Mouse (Mus musculus): Measurements from ENCODE around the gene Slc13a2. TPM values are rescaled to one million over a fixed set of nuclear protein-coding genes. Genes with fewer than 3 reads are reported as not detected.

Gene Slc13a2
- polyA plus RNA-seq, 1 experiment from 2014 or later = 0.12 TPM

GRCm38 (mm10) chr11:78363309-78364007, 58.6 kb downstream of the Slc13a2 start:
- Histone ChIP-seq H3K4me2 (no peak overlapping the region), H3K36me3 (no peaks in the 10 kb centered on the region), H3K27ac (no peak overlapping the region), H3K4me3 (no peak overlapping the region), H3K4me1 (0 out of 2 replicates have a peak, but pooled peaks cover 5% of the 10 kb centered on the region), H3K9ac (no peak overlapping the region), H3K9me3 (no peaks in the 10 kb centered on the region), H3K27me3 (no peaks in the 10 kb centered on the region)
- no peak for ATAC-seq (ENCODE audit: borderline replicate concordance, extremely low read depth, low FRiP score, low TSS enrichment)
- 76% methylated on average over 13 of the region's 13 CpGs for WGBS

DNA sequence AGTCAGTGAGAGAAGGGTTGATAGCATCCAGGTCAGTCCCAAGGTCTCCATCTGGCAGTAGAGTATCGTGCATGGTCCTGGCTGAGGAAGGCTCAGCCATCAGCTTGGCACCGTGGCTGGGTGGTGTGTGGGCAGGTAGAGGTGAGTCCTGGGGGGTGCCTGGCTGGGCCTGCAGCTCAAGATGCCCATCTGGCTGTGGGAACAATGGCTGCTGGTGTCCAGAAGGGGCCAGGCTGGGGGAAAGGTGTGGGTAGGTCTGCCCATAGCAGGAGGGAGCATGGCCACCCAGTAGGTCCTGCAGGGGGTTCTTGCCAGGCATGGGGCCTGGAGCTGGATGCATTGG, 61.3 kb downstream of the Slc13a2 start:
- WGBS = 51% methylated on average over 2 of the region's 2 CpGs
- no peak for ATAC-seq (ENCODE audit: borderline replicate concordance, extremely low read depth, low FRiP score, low TSS enrichment)
- no peaks in the 10 kb centered on the region for H3K27me3 ChIP-seq
- H3K36me3 ChIP-seq = no peaks in the 10 kb centered on the region
- H3K4me3 ChIP-seq = no peak overlapping the region
- H3K27ac ChIP-seq = no peak overlapping the region
- peak overlapping the region; percentile 64; the same call in 1 of the 2 replicates for H3K4me2 ChIP-seq
- no peaks in the 10 kb centered on the region for H3K9me3 ChIP-seq
- 0 out of 2 replicates have a peak, but pooled peaks cover 5% of the 10 kb centered on the region for H3K4me1 ChIP-seq
- H3K9ac ChIP-seq = no peak overlapping the region

DNA sequence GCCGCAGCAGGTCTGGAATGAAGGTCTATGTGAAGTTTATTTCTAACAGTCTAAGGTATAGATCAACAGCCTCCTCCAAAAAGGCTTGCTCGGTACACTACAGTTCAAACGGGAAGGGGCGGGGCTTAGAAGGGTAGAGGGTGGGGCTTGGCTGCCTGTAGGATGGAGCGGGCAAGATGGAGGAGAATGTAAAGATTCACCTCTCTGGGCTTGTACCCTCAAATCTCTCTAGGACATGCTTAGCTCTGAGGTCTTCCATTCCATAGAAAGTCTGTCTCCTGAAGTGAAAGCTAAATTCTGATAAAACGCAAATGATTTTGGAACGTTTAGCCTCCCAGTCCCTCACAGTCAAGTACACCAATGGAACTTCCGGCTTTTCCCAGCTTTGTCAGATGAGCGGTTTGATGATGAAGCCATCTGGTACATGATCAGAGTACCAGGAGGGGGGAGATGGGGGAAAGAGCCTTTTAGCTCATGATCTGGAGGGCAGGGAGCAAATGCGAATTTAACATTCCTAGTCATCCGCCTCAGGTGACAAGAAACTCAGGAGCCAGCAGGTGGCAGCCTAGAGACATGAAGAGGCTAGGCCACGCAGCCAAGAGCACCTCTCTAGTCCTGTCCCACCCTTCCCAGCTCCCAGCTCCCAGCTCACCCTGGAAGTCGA, 61.8 kb downstream of the Slc13a2 start:
- peak; percentile 61; the same call in 1 of the 2 replicates for ATAC-seq (ENCODE audit: borderline replicate concordance, extremely low read depth, low FRiP score, low TSS enrichment)
- H3K4me2 ChIP-seq = peak overlapping the region; percentile 64
- H3K27ac ChIP-seq = no peak overlapping the region
- H3K9ac ChIP-seq = peak overlapping the region; percentile 28; the same call in 1 of the 2 replicates
- WGBS = 10% methylated on average over 13 of the region's 13 CpGs
- H3K4me1 ChIP-seq = 0 out of 2 replicates have a peak, but pooled peaks cover 5% of the 10 kb centered on the region
- no peaks in the 10 kb centered on the region for H3K36me3 ChIP-seq
- H3K9me3 ChIP-seq = no peaks in the 10 kb centered on the region
- no peaks in the 10 kb centered on the region for H3K27me3 ChIP-seq
- H3K4me3 ChIP-seq = peak overlapping the region; percentile 38

- no peak overlapping the region for H3K27ac ChIP-seq
- H3K27me3 ChIP-seq = no peaks in the 10 kb centered on the region
- WGBS = 18% methylated on average over 22 of the region's 22 CpGs
- no peaks in the 10 kb centered on the region for H3K9me3 ChIP-seq
- H3K36me3 ChIP-seq = no peaks in the 10 kb centered on the region
- H3K9ac ChIP-seq = no peak overlapping the region
- H3K4me3 ChIP-seq = no peak overlapping the region
- no peaks in the 10 kb centered on the region for H3K4me1 ChIP-seq
- ATAC-seq (ENCODE audit: borderline replicate concordance, extremely low read depth, low FRiP score, low TSS enrichment) = no peak
- no peak overlapping the region for H3K4me2 ChIP-seq
Measured at GRCm38 (mm10) chr11:78358330-78359007, 63.5 kb downstream of the Slc13a2 start.

GRCm38 (mm10) chr11:78355471-78356238, 66.4 kb downstream of the Slc13a2 start:
- no peaks in the 10 kb centered on the region for H3K36me3 ChIP-seq
- no peak overlapping the region for H3K27ac ChIP-seq
- H3K4me2 ChIP-seq = no peak overlapping the region
- H3K9ac ChIP-seq = no peak overlapping the region
- H3K4me1 ChIP-seq = no peaks in the 10 kb centered on the region
- no peaks in the 10 kb centered on the region for H3K27me3 ChIP-seq
- WGBS = 36% methylated on average over 4 of the region's 4 CpGs
- no peak overlapping the region for H3K4me3 ChIP-seq
- no peaks in the 10 kb centered on the region for H3K9me3 ChIP-seq
- no peak for ATAC-seq (ENCODE audit: borderline replicate concordance, extremely low read depth, low FRiP score, low TSS enrichment)

DNA sequence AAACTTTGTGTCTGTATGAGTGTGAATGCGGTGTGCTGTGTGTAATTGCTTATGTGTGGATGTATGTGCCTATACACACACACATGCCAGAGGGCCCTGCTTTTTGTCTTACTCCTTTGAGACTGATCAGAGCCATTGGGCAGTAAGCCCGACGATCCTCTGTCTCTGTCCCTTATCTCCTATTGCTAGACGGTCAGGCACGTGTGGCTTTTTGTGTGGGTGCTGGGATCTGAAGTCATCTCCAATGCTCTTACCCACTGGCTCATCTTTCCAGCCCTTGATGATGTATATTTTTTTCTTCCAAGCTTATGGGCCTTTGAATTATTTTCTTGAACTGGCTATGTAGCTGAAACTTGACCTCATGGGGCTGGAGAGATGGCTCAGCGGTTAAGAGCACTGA, 67.1 kb downstream of the Slc13a2 start:
- Histone ChIP-seq H3K27ac (no peak overlapping the region), H3K9ac (no peak overlapping the region), H3K36me3 (no peaks in the 10 kb centered on the region), H3K27me3 (no peaks in the 10 kb centered on the region), H3K4me3 (no peak overlapping the region), H3K4me1 (0 out of 2 replicates have a peak, but pooled peaks cover under 1% of the 10 kb centered on the region), H3K4me2 (no peak overlapping the region), H3K9me3 (no peaks in the 10 kb centered on the region)
- no peak for ATAC-seq (ENCODE audit: borderline replicate concordance, extremely low read depth, low FRiP score, low TSS enrichment)
- 79% methylated on average over 6 of the region's 6 CpGs for WGBS

- Histone ChIP-seq H3K27ac (no peak overlapping the region), H3K4me1 (peaks cover 6% of the 10 kb centered on the region; the same call in 1 of the 2 replicates), H3K27me3 (no peaks in the 10 kb centered on the region), H3K4me2 (no peak overlapping the region), H3K9me3 (no peaks in the 10 kb centered on the region), H3K9ac (no peak overlapping the region), H3K36me3 (peaks cover 6% of the 10 kb centered on the region; the same call in 1 of the 2 replicates), H3K4me3 (no peak overlapping the region)
- no peak for ATAC-seq (ENCODE audit: borderline replicate concordance, extremely low read depth, low FRiP score, low TSS enrichment)
- 95% methylated on average over 1 of the region's 1 CpGs for WGBS
Measured at GRCm38 (mm10) chr11:78353081-78353480, 68.9 kb downstream of the Slc13a2 start.

DNA sequence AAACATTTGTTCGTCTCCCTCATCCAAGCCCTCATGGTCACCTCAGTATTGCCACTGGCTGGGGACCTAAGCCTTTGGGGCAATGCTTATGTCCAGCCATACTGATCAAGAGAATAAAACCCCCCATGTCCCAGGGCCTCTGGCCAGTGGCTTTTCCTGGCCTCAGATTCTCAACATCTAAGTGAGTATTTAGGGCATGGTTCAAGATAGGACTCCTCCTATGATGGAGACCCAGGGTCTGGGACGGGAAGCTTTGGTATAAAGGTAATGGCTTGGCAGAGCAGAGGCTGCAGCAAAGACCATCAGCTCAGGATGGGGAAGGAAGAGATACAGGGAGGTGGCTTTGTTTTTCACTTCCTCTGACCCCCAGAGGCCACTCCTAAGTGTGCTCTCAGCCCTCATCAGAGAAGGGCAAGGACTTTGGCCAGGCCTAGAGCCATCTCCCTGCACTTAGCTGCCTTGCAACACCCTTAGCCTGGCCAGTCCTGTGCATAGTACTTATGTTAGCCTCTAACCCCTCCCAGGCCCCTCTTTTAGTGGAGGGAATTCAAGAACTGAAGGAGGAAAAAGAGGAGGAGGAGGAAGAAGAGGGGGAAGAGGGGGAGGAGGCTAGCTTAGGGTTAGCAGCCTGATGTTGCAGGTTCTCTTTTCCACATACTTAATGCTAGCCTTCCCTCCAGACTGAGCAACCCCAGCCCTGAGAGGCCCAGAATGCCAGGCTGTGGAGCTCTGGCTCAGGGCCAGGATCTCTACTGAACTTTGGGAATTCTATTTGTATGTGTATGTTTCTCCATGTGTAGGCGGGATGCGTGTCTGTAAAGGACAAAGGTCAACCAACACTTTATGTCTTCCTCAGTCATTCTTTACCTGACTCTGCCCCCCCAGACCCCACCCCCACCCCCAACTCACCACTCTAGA, 72.3 kb downstream of the Slc13a2 start:
- H3K9me3 ChIP-seq = no peaks in the 10 kb centered on the region
- ATAC-seq (ENCODE audit: borderline replicate concordance, extremely low read depth, low FRiP score, low TSS enrichment) = no peak
- H3K27me3 ChIP-seq = no peaks in the 10 kb centered on the region
- H3K27ac ChIP-seq = no peak overlapping the region
- H3K9ac ChIP-seq = no peak overlapping the region
- no peak overlapping the region for H3K4me3 ChIP-seq
- H3K4me1 ChIP-seq = peaks cover 24% of the 10 kb centered on the region
- H3K4me2 ChIP-seq = no peak overlapping the region
- WGBS = 55% methylated on average over 4 of the region's 4 CpGs
- peaks cover 7% of the 10 kb centered on the region; the same call in 1 of the 2 replicates for H3K36me3 ChIP-seq

DNA sequence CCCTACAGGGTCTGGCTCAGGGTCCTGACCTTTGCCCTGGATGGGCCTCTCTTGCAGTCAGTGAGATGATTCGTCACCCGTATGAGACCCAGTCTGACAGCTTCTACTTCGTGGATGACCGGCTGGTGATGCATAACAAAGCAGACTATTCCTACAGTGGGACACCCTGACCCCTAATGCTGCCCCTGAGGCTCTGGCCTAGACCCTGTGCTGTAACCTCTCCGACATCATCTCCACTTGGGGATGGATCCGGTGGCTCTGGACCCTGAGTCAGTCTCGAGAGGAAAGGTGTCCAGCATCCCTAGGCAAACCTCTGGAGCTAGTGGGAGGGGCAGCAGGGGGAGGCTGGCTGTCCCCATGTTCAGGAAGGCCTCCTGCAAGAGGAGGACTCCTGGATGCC, 73.5 kb downstream of the Slc13a2 start:
- Histone ChIP-seq H3K9me3 (no peaks in the 10 kb centered on the region), H3K27ac (no peak overlapping the region), H3K4me1 (peaks cover 36% of the 10 kb centered on the region), H3K27me3 (no peaks in the 10 kb centered on the region), H3K4me2 (no peak overlapping the region), H3K36me3 (peaks cover 7% of the 10 kb centered on the region; the same call in 1 of the 2 replicates), H3K4me3 (no peak overlapping the region), H3K9ac (no peak overlapping the region)
- WGBS = 43% methylated on average over 7 of the region's 7 CpGs
- no peak for ATAC-seq (ENCODE audit: borderline replicate concordance, extremely low read depth, low FRiP score, low TSS enrichment)

DNA sequence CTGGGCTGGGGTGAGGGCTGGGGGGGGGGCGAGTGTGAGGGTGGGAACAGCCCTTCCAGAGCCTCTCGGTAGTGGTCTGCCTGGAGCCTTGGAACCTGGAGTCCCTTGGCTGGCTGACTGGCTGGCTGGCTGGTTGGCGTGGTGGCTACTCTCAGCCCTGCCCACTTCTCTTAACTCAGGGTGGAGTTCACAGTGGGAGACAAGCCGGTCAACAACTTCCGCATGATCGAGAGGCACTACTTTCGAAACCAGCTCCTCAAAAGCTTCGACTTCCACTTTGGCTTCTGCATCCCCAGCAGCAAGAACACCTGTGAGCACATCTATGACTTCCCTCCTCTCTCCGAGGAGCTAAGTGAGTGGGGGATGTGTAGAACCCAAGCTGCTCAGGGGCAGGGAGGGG, 74.1 kb downstream of the Slc13a2 start:
- whole genome bisulfite sequencing = 72% methylated on average over 9 of the region's 9 CpGs
- Histone ChIP-seq H3K9me3 (no peaks in the 10 kb centered on the region), H3K36me3 (peaks cover 7% of the 10 kb centered on the region; the same call in 1 of the 2 replicates), H3K27ac (no peak overlapping the region), H3K27me3 (no peaks in the 10 kb centered on the region), H3K4me2 (no peak overlapping the region), H3K4me3 (no peak overlapping the region), H3K4me1 (peaks cover 41% of the 10 kb centered on the region), H3K9ac (no peak overlapping the region)
- ATAC-seq (ENCODE audit: borderline replicate concordance, extremely low read depth, low FRiP score, low TSS enrichment) = no peak
